Mouse (Mus musculus): ENCODE results near the gene Sptb. TPM values are rescaled to one million over a fixed set of nuclear protein-coding genes. Genes with fewer than 3 reads are reported as not detected.

Gene Sptb
- 0.29 and 0.31 TPM in 2 replicates for polyA plus RNA-seq (2015; fragmentation: Nextera tagmentation; extraction: Ambion mirVana)

- DNase-seq (ENCODE audit: low spot score), result no peak
Observed at GRCm38 (mm10) chr12:76710351-76711100, at the start of gene Sptb. Sptb (minus strand) TSS chr12:76710547.

DNA sequence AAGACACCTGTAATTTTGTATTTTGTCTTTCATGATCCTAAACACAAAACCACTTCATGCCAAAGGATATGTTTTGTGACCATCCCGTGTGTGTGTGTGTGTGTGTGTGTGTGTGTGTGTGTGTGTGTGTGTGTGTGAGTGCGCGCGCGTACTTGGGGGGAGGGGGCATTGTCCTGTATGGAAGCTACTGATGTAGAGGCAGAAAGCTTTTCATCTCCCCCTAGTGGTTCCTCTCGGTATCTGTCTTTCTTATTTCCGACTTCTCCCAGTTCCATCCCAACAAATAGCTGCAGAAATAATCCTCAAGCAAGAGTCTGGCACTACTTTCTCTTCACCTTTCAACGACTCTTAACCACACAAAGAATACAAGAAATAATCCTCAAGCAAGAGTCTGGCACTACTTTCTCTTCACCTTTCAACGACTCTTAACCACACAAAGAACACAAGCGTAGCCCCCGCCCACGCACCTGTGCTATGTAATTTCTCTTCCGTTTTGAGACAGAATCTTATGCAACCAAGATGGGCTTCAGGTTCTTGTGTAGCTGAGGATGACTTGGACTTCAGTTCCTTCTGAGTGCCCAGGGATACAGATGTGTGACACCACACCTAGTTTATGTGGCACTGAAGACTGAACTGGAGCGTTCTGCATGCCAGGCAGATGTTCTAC, 42.4 kb upstream of the Sptb start:
- peak; percentile 75 for DNase-seq (ENCODE audit: low spot score)

GRCm38 (mm10) chr12:76750866-76751459, 40.6 kb upstream of the Sptb start:
- DNase-seq (ENCODE audit: low spot score), result no peak

DNA sequence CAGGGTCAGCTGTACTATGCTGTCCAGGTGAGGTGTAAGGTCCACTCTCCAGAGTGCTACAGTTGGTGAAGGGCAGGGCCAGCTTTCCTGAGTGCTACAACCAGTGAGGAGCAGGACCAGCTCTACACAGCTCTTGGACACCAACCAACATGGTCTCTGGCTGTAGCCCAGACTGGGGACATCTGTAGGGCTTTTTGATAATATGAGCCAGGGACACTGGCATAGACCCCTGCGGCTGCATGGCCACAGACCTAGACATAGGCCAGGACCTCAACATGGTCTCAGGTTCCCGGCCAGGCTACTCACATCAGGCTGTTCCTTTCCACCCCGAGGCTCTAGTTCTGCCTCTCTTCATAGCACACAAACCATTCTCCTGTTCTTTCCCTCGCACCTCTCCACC, 17.6 kb upstream of the Sptb start:
- DNase-seq (ENCODE audit: low spot score), result no peak

GRCm38 (mm10) chr12:76722026-76722425, 11.7 kb upstream of the Sptb start:
- no peak for DNase-seq (ENCODE audit: low spot score)

GRCm38 (mm10) chr12:76720572-76720971, 10.2 kb upstream of the Sptb start:
- no peak for DNase-seq (ENCODE audit: low spot score)

DNA sequence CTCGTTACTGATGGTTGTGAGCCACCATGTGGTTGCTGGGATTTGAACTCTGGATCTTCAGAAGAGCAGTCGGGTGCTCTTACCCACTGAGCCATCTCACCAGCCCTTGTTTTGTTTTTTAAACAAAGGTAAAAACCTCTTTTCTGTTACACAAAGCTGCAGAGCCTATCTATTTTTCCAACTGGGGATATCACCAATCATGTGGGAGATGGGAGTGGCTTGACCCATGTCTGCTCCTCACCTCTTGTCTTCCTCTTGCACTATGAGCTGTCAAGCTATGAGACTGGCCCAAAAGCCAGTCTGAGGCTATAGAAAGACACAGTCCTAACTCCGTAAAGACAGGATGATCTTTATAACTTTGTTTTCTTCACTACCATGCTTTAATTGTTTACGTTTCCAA, 8.0 kb upstream of the Sptb start:
- DNase-seq (ENCODE audit: low spot score), result no peak

GRCm38 (mm10) chr12:76709795-76710350, 474 bp downstream of the Sptb start:
- DNase-seq (ENCODE audit: low spot score), result peak; percentile 70

GRCm38 (mm10) chr12:76708956-76709794, 1.2 kb downstream of the Sptb start:
- DNase-seq (ENCODE audit: low spot score), result no peak

DNA sequence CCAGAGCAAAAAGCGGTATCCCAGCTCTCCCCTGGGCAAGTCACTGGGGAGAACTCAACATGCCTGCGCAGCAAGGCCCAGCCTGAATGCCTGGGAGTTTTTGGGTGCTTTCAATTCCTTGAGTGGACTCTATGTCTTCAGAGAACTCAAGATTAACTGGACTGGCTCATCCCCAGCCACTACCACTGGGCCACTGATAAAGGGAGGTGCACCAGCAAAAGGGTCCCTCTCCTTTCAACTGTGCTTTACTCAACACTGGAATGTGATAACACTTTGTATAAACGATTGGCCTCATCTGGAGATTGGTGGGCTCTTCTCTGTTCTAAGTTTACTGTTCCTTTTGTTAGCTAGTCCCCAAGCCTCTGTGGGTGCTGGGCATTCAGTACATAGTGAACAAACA, 2.2 kb downstream of the Sptb start:
- no peak for DNase-seq (ENCODE audit: low spot score)

DNA sequence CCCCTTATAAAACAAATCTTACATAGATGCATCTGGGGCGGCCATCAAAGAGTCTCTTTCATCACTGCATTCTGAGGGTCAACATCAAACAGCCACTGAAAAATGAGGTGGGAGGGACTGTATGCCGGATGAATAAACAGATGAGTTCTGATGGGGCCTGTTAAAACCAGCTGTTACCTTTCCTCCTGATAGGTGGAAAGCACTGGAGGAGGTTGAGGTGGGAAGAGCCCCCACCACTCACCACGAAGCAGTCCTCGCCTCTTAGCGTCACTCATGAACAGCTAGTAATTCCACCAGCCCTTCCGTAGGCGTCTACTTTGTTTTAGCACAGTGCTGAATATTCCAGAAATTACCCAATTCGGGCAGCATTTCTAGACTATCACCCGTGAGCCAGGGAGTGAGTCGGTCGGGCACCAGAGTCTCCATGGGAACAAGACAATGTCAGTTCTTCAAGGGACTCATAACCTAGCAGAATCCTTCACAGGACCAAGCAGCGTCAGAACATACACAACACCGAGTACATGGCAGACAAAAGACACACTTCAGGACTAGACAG, 13.9 kb downstream of the Sptb start:
- DNase-seq (ENCODE audit: low spot score), result no peak

- DNase-seq (ENCODE audit: low spot score), result no peak
Observed at GRCm38 (mm10) chr12:76695773-76696172, 14.6 kb downstream of the Sptb start.

DNA sequence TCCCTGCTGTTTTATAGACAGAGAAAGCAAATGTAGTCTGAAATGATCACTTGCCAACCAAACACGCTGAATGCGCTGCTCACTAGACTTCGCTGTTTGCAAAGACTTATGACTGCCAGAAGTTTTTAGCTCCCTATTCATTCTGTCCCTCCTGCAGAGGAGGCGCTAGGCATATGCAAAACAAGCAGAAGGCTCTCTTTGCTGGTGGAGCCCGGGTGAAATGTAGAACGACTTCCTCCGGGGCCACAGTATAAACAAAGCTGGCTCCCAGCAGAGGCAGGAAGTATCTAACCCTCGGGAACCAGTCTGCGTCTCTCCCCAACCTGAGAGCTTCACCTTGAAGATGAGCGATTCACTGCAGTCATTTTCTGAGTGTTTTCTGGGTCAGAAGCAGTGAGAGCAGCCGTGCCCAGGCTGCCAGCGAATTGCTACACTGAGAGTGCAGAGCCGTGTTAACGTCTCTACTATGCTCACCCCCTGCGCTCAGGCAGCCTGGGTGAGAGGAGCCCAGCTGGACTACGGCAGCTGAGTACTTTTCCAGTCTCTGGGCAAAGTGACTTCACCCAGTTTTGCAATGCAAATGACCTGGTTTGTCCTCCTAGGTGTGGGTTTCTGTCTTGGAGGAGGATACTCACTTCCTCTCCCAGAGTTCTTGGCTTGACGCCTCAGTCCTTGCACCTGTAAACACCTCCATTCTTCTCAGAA, 15.4 kb downstream of the Sptb start:
- peak; percentile 65 for DNase-seq (ENCODE audit: low spot score)

- no peak for DNase-seq (ENCODE audit: low spot score)
Observed at GRCm38 (mm10) chr12:76687498-76688200, 22.7 kb downstream of the Sptb start.

DNA sequence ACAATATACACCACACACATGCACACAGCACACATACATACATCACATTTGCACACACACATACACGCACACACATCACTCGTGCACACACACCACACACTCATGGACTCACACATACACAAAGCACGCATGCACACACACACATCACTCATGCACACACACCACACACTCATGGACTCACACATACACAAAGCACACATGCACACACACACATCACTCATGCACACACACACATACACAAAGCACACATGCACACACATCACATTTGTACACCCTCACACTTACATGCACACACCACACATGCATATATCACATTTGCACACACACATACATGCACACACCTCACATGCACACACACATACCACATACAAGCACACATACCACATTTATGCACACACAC, 24.7 kb downstream of the Sptb start:
- no peak for DNase-seq (ENCODE audit: low spot score)

DNA sequence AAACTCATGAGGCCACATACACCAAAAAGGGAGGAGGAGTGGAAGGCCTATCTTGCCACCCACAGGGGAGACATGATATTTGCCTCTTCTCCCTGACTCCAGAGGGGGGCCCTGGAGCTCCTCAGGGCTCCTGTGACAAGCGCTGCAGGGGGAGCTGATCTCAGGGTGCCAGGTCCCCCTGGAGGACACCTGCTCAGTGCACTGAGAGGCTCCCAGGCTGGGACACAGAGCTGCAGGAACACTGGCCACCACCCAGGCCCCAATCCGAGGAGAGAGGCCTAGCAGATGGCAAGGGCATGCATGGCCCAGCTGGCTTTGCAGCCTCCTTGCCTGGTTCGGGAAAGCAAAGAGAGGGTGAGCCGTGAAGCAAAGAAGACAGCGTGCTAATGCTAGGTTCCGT, 25.9 kb downstream of the Sptb start:
- DNase-seq (ENCODE audit: low spot score), result no peak

GRCm38 (mm10) chr12:76681937-76682336, 28.4 kb downstream of the Sptb start:
- no peak for DNase-seq (ENCODE audit: low spot score)

GRCm38 (mm10) chr12:76677068-76677467, 33.3 kb downstream of the Sptb start:
- no peak for DNase-seq (ENCODE audit: low spot score)

- no peak for DNase-seq (ENCODE audit: low spot score)
Observed at GRCm38 (mm10) chr12:76676477-76676876, 33.9 kb downstream of the Sptb start.

DNA sequence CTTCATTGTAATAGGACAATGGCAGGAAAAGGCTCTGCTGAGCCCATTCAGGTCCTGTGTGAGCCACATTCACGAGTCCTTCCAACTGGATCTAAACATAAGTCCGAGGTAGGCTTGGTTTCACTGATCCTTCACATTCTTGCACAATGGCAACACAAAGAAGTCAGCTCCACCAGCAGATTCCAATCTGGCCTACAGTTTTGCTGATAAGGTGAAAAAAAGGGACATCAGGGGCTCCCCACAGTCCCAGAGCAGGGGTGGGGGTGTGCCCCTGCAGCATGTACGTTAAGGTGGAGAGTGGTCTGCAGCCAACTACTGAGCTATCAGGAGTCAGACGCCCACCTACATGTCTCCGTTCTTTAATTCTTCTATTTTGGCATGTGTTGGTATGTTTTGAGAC, 35.0 kb downstream of the Sptb start:
- DNase-seq (ENCODE audit: low spot score), result no peak
